Mouse (Mus musculus) layer of hippocampus, postnatal 14 days (tissue): ENCODE data around the gene Krt34. TPM values are rescaled to one million over a fixed set of nuclear protein-coding genes. Genes with fewer than 3 reads are reported as not detected.

ENCODE experiments used
- DNase-seq, 2 experiments: peaks; one replicate each; pipeline ENCODE4 v3.0.0; 2021 to 2022; ENCODE audit warnings: low spot score in 2 of 2, mixed read lengths in 1 of 2
- total RNA-seq, 2 experiments: library from RNA; stranded (reverse); gene quantifications; 2 replicates each; pipeline ENCODE4 v1.2.3; 2021

Gene Krt34
- total RNA-seq, 2 experiments from 2014 or later: not detected

DNA sequence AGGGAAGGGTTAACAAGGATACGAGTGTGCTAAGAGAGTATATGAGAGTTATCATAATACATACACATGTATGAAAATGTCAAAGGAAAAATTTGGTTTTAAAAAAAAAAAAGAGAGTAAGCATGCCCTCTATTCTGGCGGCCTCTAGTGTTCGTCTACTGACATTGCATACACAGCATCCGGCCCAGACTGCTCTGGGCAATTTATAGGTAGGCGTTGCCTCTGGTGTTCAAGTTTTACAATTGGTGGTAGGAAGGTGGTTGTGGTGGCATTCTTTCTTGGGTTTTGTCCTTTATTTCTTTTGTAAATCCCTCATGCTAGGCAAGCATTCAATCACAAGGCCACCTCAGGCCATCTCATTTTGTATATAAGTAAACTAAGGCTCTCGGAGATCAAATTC, 36.5 kb downstream of the Krt34 start:
- peak; percentile 47 to 68 for DNase-seq

GRCm38 (mm10) chr11:99999091-99999490, 42.3 kb downstream of the Krt34 start:
- no peak for DNase-seq

DNA sequence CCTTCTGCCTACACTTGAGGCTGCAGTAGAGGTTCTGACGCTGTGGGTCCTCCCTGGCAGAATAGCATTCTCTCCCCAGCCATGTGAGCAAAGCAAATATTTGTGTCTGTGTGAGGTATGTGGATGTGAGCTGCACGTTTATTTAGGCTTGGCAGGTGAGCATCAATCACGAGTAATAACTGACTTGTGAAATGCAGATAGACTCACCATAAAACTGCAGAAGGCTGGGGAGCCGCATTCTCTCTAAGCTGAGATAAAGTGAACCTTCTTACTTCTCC, 47.0 kb downstream of the Krt34 start:
- no peak for DNase-seq

DNA sequence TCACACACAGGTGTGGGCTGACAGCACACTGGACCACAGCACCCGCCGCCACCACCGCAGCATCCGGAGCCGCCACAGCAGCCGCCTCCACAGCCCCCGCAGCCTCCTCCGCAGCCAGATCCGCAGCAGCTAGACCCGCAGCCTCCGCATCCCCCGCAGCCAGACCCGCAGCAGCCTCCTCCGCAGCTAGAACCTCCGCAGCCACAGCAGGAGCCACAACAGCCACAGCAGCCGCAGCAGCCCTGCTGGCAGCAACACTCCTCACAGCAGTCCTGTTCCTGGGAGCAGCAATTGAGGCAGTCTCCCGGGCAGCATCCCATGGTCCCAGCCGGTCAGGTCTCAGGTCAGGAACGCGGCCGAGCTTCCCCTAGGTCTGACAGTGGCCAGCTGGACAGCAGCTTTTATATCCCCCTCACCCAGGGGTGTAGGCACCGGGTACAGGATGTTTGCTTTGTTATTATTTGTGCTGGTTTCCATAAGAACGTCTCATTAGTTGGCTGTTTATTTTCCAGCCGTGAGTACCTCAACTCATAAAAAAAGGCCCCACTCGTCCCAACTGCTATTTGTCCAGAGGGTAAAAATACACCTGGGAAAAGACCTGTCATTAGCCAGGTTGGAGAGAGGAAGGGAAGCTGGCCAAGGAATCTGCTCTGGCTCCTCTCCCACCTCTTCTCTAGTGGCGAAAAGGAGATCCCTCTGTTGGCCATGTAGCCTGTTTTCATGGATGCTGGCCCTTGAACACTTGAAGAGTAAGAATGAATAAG, 47.6 kb downstream of the Krt34 start, which contains the start of gene Krtap17-1:
TSS of gene Krtap17-1 (minus strand) at position 375 of the 764 bp plus-strand sequence.
- no peak for DNase-seq

DNA sequence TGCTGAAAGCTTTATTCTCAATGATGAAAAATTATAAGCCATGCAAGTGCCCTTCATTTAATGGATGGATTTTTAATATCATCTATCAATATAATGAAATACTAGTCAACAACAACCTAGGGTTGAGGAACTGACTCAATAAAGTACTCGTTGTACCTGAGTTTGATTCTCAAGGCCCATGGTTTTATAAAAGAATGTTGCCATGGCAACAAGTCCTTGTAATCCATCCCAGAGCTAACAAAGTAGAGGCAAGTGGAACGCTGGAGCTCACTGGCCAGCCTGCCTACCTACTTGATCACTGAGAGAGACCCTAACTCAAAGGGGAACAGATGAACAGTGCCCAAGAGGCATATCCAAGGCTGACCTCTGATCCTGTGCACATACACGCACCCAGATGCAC, 50.8 kb downstream of the Krt34 start:
- no peak for DNase-seq

GRCm38 (mm10) chr11:99989881-99990405, 51.4 kb downstream of the Krt34 start:
- no peak for DNase-seq

GRCm38 (mm10) chr11:99988530-99988929, 52.8 kb downstream of the Krt34 start:
- DNase-seq: no peak

Other genes starting within 250 kb of the Krt34 start
- not detected for gene Gm11596, start 248.1 kb downstream of the Krt34 start, total RNA-seq
- not detected for gene Gm11569, start 242.6 kb downstream of the Krt34 start, total RNA-seq
- gene Gm11554, start 237.1 kb downstream of the Krt34 start, total RNA-seq: not detected
- gene Krtap4-13, start 231.7 kb downstream of the Krt34 start, total RNA-seq: not detected
- not detected for gene Gm11564, start 225.9 kb downstream of the Krt34 start, total RNA-seq
- gene 2300003K06Rik, start 203.5 kb downstream of the Krt34 start, total RNA-seq: not detected
- not detected for gene Krtap4-16, start 189.9 kb downstream of the Krt34 start, total RNA-seq
- gene Gm11568, start 183.6 kb downstream of the Krt34 start, total RNA-seq: not detected
- not detected for gene Gm11559, start 177.1 kb downstream of the Krt34 start, total RNA-seq
- not detected for gene Krtap9-1, start 168.2 kb downstream of the Krt34 start, total RNA-seq
- not detected for gene Gm11567, start 162.4 kb downstream of the Krt34 start, total RNA-seq
- not detected for gene Krtap31-1, start 133.6 kb downstream of the Krt34 start, total RNA-seq
- gene Gm11565, start 126.8 kb downstream of the Krt34 start, total RNA-seq: not detected
- not detected for gene Krtap31-2, start 105.3 kb downstream of the Krt34 start, total RNA-seq
- gene Krtap9-5, start 93.1 kb downstream of the Krt34 start, total RNA-seq: not detected
- gene Krtap29-1, start 62.5 kb downstream of the Krt34 start, total RNA-seq: not detected
- not detected for gene Krtap16-1, start 55.0 kb downstream of the Krt34 start, total RNA-seq
- not detected for gene Krtap17-1, start 47.6 kb downstream of the Krt34 start, total RNA-seq
- not detected for gene Krt33a, start 25.3 kb downstream of the Krt34 start, total RNA-seq
- gene Krt33b, start 11.7 kb downstream of the Krt34 start, total RNA-seq: not detected
- gene Krt31, start 9.0 kb upstream of the Krt34 start, total RNA-seq: not detected
- not detected for gene Krt32, start 46.7 kb upstream of the Krt34 start, total RNA-seq
- not detected for gene Krt35, start 54.7 kb upstream of the Krt34 start, total RNA-seq
- not detected for gene Krt36, start 64.1 kb upstream of the Krt34 start, total RNA-seq
- not detected for gene Krt13, start 80.0 kb upstream of the Krt34 start, total RNA-seq
- 1 to 10 TPM in 1 of 2 experiments, under 1 TPM in 1; 0.55 to 1.2 TPM for gene Krt15, start 94.4 kb upstream of the Krt34 start, total RNA-seq
- under 1 TPM; 0.48 to 0.81 TPM for gene Krt19, start 107.1 kb upstream of the Krt34 start, total RNA-seq
- 1 to 10 TPM; 1.8 to 2.1 TPM for gene Krt9, start 151.7 kb upstream of the Krt34 start, total RNA-seq
- not detected for gene Krt14, start 166.0 kb upstream of the Krt34 start, total RNA-seq
- not detected for gene Krt16, start 207.3 kb upstream of the Krt34 start, total RNA-seq
- not detected for gene Krt17, start 219.5 kb upstream of the Krt34 start, total RNA-seq
- gene Krt42, start 228.3 kb upstream of the Krt34 start, total RNA-seq: not detected